ENCODE assay signal across 35 mouse cellular contexts in genomic region chr11:78770436-78770835, GRCm38 (mm10).
"Had no signal": no experiment of that assay in that cellular context is flagged by ENCODE, and none has a peak within 500 bp of the region (broad histone marks: within the 10 kb centered on the region; RNA-seq: fewer than 3 reads in every experiment).

No protein-coding gene starts in this region.

- H3K27me3 ChIP-seq: heart, embryonic 12.5 days; heart, embryonic 13.5 days; heart, embryonic 15.5 days; hindbrain, embryonic 13.5 days; hindbrain, embryonic 15.5 days; intestine, embryonic 15.5 days; kidney, embryonic 15.5 days had no signal

- H3K4me2 ChIP-seq: heart, embryonic 11.5 days; heart, embryonic 12.5 days; heart, embryonic 13.5 days; heart, embryonic 15.5 days; hindbrain, embryonic 12.5 days; hindbrain, embryonic 13.5 days; hindbrain, embryonic 14.5 days; hindbrain, embryonic 15.5 days; intestine, embryonic 15.5 days; kidney, embryonic 15.5 days had no signal

- H3K9ac ChIP-seq: heart, embryonic 12.5 days; heart, embryonic 13.5 days; heart, embryonic 15.5 days; hindbrain, embryonic 12.5 days; hindbrain, embryonic 13.5 days; hindbrain, embryonic 14.5 days; hindbrain, embryonic 15.5 days; intestine, embryonic 15.5 days; kidney, embryonic 15.5 days had no signal

- ATAC-seq: hindbrain, embryonic 16.5 days; hindbrain, postnatal 0 days; inflammation-experienced regulatory T-cells, adult 6 months; intestine, embryonic 15.5 days; intestine, embryonic 16.5 days; intestine, postnatal 0 days had no signal

- H3K4me3 ChIP-seq: heart, embryonic 10.5 days; heart, embryonic 12.5 days; heart, embryonic 13.5 days; heart, embryonic 15.5 days; hindbrain, embryonic 10.5 days; hindbrain, embryonic 12.5 days; hindbrain, embryonic 13.5 days; hindbrain, embryonic 15.5 days; intestine, embryonic 15.5 days; kidney, embryonic 15.5 days; layer of hippocampus, adult 2 months had no signal

- DNase-seq: heart, postnatal 10 days; heart, postnatal 14 days; heart, postnatal 36 days; heart, postnatal 4 days; kidney, adult 11 months; kidney, adult 18-20 months; kidney, adult 2 months; kidney, adult 8-10 months; kidney, adult 9 months; kidney, postnatal 10 days; kidney, postnatal 14 days; kidney, postnatal 25 days; kidney, postnatal 36 days; kidney, postnatal 4 days; layer of hippocampus, adult 9-11 months; layer of hippocampus, postnatal 36 days had no signal

- H3K27ac ChIP-seq: heart, embryonic 10.5 days; heart, embryonic 13.5 days; heart, embryonic 15.5 days; hindbrain, embryonic 10.5 days; hindbrain, embryonic 12.5 days; hindbrain, embryonic 13.5 days; hindbrain, embryonic 14.5 days; hindbrain, embryonic 15.5 days; hindbrain, postnatal 0 days; intestine, embryonic 15.5 days; kidney, embryonic 15.5 days; kidney, postnatal 0 days; layer of hippocampus, adult 2 months had no signal

- H3K9me3 ChIP-seq: heart, embryonic 10.5 days; heart, embryonic 12.5 days; heart, embryonic 13.5 days; heart, embryonic 15.5 days; hindbrain, embryonic 10.5 days; hindbrain, embryonic 12.5 days; hindbrain, embryonic 13.5 days; hindbrain, embryonic 15.5 days; intestine, embryonic 15.5 days; kidney, embryonic 15.5 days had no signal

- H3K4me1 ChIP-seq: heart, embryonic 15.5 days had no signal

- H3K36me3 ChIP-seq: heart, embryonic 10.5 days; heart, embryonic 12.5 days; heart, embryonic 13.5 days; heart, embryonic 15.5 days; hindbrain, embryonic 10.5 days; hindbrain, embryonic 12.5 days; hindbrain, embryonic 13.5 days; hindbrain, embryonic 15.5 days; intestine, embryonic 15.5 days; kidney, embryonic 15.5 days had no signal
